Mouse (Mus musculus) liver, embryonic 16.5 days (tissue): Measurements from ENCODE around the gene Rbfox1. TPM values are rescaled to one million over a fixed set of nuclear protein-coding genes. Genes with fewer than 3 reads are reported as not detected.

Experiments
- ATAC-seq: fragments of 200-750 bp; cut with Nextera tagmentation; 2 replicates; pipeline ENCODE4 v1.8.0; 2017; ENCODE audit warnings: low read depth, mild to moderate bottlenecking, moderate number of reproducible peaks, moderate library complexity
- H3K27ac ChIP-seq: fragments of 300-500 bp; sonication (generic); 2 replicates; pipeline ENCODE4 v1.5.1; 2014; ENCODE audit warnings: mild to moderate bottlenecking, low read length
- H3K27me3 ChIP-seq: fragments of 300-500 bp; sonication (generic); 2 replicates; pipeline ENCODE4 v1.6.1; 2014; ENCODE audit warnings: low read depth, low read length, mixed read lengths; ENCODE audit not compliant: control insufficient read depth, insufficient read depth
- H3K36me3 ChIP-seq: fragments of 300-500 bp; sonication (generic); 2 replicates; pipeline ENCODE4 v1.6.1; 2014; ENCODE audit warnings: mild to moderate bottlenecking; ENCODE audit not compliant: control insufficient read depth, insufficient read depth
- H3K4me1 ChIP-seq: fragments of 300-500 bp; sonication (generic); 2 replicates; pipeline ENCODE4 v1.6.1; 2014; ENCODE audit warnings: low read depth, low read length, mixed read lengths; ENCODE audit not compliant: control insufficient read depth
- H3K4me2 ChIP-seq: fragments of 300-500 bp; sonication (generic); 2 replicates; pipeline ENCODE4 v1.6.1; 2014; ENCODE audit warnings: low read depth, low read length, mixed read lengths
- H3K4me3 ChIP-seq: fragments of 300-500 bp; sonication (generic); 2 replicates; pipeline ENCODE4 v1.5.1; 2014; ENCODE audit warnings: low read depth, mild to moderate bottlenecking, low read length
- H3K9ac ChIP-seq: fragments of 300-500 bp; sonication (generic); 2 replicates; pipeline ENCODE4 v1.6.1; 2014; ENCODE audit warnings: low read depth, low read length
- H3K9me3 ChIP-seq: fragments of 300-500 bp; sonication (generic); replicated peaks from 2 replicates; pipeline ENCODE4 v1.6.1; 2016; ENCODE audit warnings: low read length; ENCODE audit not compliant: control insufficient read depth
- WGBS: fragments of 180-500 bp; shearing (Covaris S2); extraction: QIAGEN DNeasy Blood & Tissue Kit; methylation state at CpG from one replicate; pipeline ENCODE4 v1.1.7; 2014; ENCODE audit not compliant: insufficient replicate concordance; 5-methylcytosine and 5-hydroxymethylcytosine counted together
- polyA plus RNA-seq: library from polyadenylated mRNA; unstranded; fragments of >200 nt; fragmentation: Nextera tagmentation; extraction: Ambion mirVana; gene quantifications from 2 replicates; pipeline ENCODE4 v1.2.1, GENCODE M21; 2015

Gene Rbfox1
- polyA plus RNA-seq, 1 experiment from 2014 or later: 0.38 TPM

GRCm38 (mm10) chr16:7115945-7116344 is 1230.8 kb downstream of the Rbfox1 start:
- H3K4me2 ChIP-seq: no peak overlapping the region
- no peak overlapping the region for H3K27ac ChIP-seq
- no peak for ATAC-seq
- H3K9me3 ChIP-seq: no peaks in the 10 kb centered on the region
- no peaks in the 10 kb centered on the region for H3K36me3 ChIP-seq
- 38% methylated on average over 3 of the region's 3 CpGs for WGBS
- no peak overlapping the region for H3K9ac ChIP-seq
- no peak overlapping the region for H3K4me3 ChIP-seq
- no peaks in the 10 kb centered on the region for H3K4me1 ChIP-seq
- no peaks in the 10 kb centered on the region for H3K27me3 ChIP-seq

DNA sequence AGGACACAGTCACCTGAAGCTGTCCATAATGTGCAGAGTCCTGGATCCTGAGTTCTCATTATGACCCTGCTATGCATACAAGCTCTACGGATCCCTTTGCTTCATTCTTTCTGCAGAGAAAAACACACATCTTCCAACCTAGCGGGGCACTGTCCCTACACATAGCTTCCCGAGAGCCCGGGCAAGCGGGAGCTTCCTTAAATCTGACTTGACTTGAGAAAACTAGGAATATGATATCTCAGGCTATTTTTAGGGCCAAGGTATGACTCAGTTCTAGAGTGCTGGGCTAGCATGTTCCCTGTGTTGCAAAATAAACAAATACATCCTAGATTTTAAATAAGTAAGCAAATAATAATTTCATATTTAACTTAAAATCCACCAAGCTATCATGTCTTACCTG is 1244.4 kb downstream of the Rbfox1 start:
- WGBS: 66% methylated on average over 5 of the region's 5 CpGs
- Histone ChIP-seq H3K36me3 (no peaks in the 10 kb centered on the region), H3K27ac (no peak overlapping the region)

GRCm38 (mm10) chr16:7132434-7132833 is 1247.3 kb downstream of the Rbfox1 start:
- Histone ChIP-seq H3K4me2 (no peak overlapping the region), H3K4me3 (no peak overlapping the region), H3K27me3 (no peaks in the 10 kb centered on the region), H3K9me3 (no peaks in the 10 kb centered on the region), H3K9ac (no peak overlapping the region), H3K4me1 (no peaks in the 10 kb centered on the region), H3K27ac (no peak overlapping the region), H3K36me3 (no peaks in the 10 kb centered on the region)
- 41% methylated on average over 1 of the region's 1 CpGs for whole genome bisulfite sequencing
- no peak for ATAC-seq

More for the DNA sequence above, 1244.4 kb downstream of the Rbfox1 start:
- no peak for ATAC-seq
- Histone ChIP-seq H3K4me2 (no peak overlapping the region), H3K9ac (no peak overlapping the region), H3K4me3 (no peak overlapping the region), H3K27me3 (no peaks in the 10 kb centered on the region), H3K9me3 (no peaks in the 10 kb centered on the region), H3K4me1 (no peaks in the 10 kb centered on the region)

DNA sequence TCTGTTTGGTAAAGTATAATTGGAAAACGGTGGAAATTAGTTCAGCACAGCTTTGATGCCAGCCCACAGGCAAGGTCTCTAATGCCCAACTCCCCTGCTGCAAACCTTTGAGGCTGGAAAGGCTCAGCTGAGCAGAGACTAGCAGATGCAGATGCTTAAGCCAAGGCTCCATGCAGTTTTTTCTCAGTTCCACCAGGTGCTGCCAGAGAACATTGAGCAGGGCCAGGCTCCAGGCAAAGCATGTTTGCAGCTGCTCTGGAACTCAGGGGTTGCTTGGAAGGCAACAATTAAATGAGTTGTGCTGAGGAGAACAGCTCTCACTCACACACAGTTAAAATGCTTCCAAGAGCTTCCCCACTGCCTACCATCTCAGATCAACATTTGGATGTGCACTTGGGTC is 1251.8 kb downstream of the Rbfox1 start:
- H3K9me3 ChIP-seq: no peaks in the 10 kb centered on the region
- 33% methylated on average over 1 of the region's 1 CpGs for WGBS
- ATAC-seq: no peak

DNA sequence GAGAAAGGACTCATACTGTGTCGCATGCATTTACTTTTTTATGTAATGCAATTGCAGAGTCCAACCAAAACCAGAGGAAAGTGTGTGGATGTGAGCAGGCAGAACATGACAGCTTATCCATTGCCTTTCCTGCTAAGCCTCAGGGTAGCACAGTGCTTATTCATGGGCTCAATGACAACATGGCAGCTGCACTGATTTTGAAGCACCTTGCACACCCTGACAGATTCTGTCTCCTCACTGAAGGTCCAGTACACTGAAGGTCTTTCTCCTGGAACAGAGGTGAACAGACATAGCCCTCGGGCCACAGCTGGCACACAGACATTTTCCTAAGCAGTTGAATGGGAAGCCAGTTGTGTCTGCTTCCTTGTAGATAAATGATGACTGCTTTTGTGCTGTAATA is 1254.3 kb downstream of the Rbfox1 start:
- H3K4me3 ChIP-seq: no peak overlapping the region
- H3K4me2 ChIP-seq: no peak overlapping the region
- no peaks in the 10 kb centered on the region for H3K9me3 ChIP-seq
- 44% methylated on average over 2 of the region's 2 CpGs for WGBS
- no peaks in the 10 kb centered on the region for H3K27me3 ChIP-seq
- no peak overlapping the region for H3K9ac ChIP-seq
- H3K4me1 ChIP-seq: no peaks in the 10 kb centered on the region
- no peaks in the 10 kb centered on the region for H3K36me3 ChIP-seq
- ATAC-seq: no peak
- H3K27ac ChIP-seq: no peak overlapping the region

More for the DNA sequence above, 1251.8 kb downstream of the Rbfox1 start:
- Histone ChIP-seq H3K4me2 (no peak overlapping the region), H3K27me3 (no peaks in the 10 kb centered on the region), H3K4me3 (no peak overlapping the region), H3K27ac (no peak overlapping the region), H3K9ac (no peak overlapping the region), H3K4me1 (no peaks in the 10 kb centered on the region), H3K36me3 (no peaks in the 10 kb centered on the region)

DNA sequence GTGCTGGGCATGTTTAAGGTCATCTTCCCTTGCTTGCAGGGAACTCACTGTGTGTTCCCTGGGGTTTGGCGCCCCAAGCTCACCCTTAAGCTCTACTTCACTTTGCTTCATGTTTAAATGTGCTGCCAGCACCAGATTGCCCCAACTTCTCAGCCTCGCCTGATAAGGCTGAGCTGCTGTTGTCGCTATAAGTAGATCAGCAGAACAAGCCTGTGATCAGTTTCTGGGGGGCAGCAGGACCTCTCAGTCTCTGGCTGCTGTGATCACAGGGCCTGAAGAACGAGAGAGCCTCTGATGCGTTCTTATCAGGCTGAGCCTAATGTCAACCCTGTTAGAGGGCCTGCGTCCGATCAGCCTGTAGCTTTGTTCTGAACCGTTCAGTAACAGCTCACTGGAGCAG is 1255.8 kb downstream of the Rbfox1 start:
- Histone ChIP-seq H3K36me3 (no peaks in the 10 kb centered on the region), H3K4me3 (no peak overlapping the region), H3K4me2 (no peak overlapping the region), H3K27ac (no peak overlapping the region), H3K27me3 (no peaks in the 10 kb centered on the region), H3K9me3 (no peaks in the 10 kb centered on the region), H3K9ac (no peak overlapping the region), H3K4me1 (no peaks in the 10 kb centered on the region)
- WGBS: 53% methylated on average over 8 of the region's 8 CpGs
- no peak for ATAC-seq

DNA sequence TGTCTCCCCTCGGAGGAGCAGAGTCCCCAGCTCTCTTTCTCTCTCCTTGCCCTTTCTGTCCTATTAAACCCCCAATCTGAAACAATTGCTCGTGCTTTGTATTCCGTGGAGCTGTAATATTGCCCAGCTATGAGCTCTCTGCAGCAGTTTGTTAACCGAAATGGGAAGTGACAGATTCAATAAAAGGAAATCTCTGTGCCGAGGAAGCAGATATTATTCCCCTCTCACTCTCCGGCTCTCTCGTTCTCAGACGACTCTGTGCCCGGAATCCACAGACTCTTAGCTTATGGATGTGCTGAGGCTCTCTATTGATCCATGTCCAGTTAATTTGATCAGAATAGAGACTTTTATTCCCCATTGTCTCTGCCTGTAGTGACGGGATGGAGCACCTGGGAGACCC is 1260.3 kb downstream of the Rbfox1 start:
- ATAC-seq: no peak
- Histone ChIP-seq H3K4me2 (no peak overlapping the region), H3K4me1 (no peaks in the 10 kb centered on the region), H3K9me3 (no peaks in the 10 kb centered on the region), H3K4me3 (no peak overlapping the region), H3K27ac (no peak overlapping the region), H3K9ac (no peak overlapping the region), H3K27me3 (no peaks in the 10 kb centered on the region), H3K36me3 (no peaks in the 10 kb centered on the region)
- 52% methylated on average over 10 of the region's 10 CpGs for WGBS

- no peak overlapping the region for H3K27ac ChIP-seq
- WGBS: 47% methylated on average over 6 of the region's 6 CpGs
- ATAC-seq: no peak
Measured at GRCm38 (mm10) chr16:7146454-7146853, 1261.3 kb downstream of the Rbfox1 start.

GRCm38 (mm10) chr16:7147884-7148283 is 1262.7 kb downstream of the Rbfox1 start:
- Histone ChIP-seq H3K4me1 (no peaks in the 10 kb centered on the region), H3K9ac (no peak overlapping the region), H3K27me3 (no peaks in the 10 kb centered on the region), H3K4me2 (no peak overlapping the region), H3K9me3 (no peaks in the 10 kb centered on the region), H3K36me3 (no peaks in the 10 kb centered on the region), H3K27ac (no peak overlapping the region), H3K4me3 (no peak overlapping the region)
- WGBS: 56% methylated on average over 2 of the region's 2 CpGs
- ATAC-seq: no peak

More at GRCm38 (mm10) chr16:7146454-7146853, 1261.3 kb downstream of the Rbfox1 start:
- Histone ChIP-seq H3K9me3 (no peaks in the 10 kb centered on the region), H3K36me3 (no peaks in the 10 kb centered on the region), H3K4me3 (no peak overlapping the region), H3K4me2 (no peak overlapping the region), H3K27me3 (no peaks in the 10 kb centered on the region), H3K9ac (no peak overlapping the region), H3K4me1 (no peaks in the 10 kb centered on the region)
